Mouse (Mus musculus) liver, adult 2 months (tissue): ENCODE data around the gene Gm21969.

Experiments used
- CTCF ChIP-seq: fragments of 200-500 bp; IDR thresholded peaks from 2 replicates; pipeline ENCODE4 v1.5.1; 2011; ENCODE audit warnings: low read depth, low read length, control low read depth
- POLR2A ChIP-seq: fragments of 200-500 bp; IDR thresholded peaks from 2 replicates; pipeline ENCODE4 v1.6.1; 2011; ENCODE audit warnings: low read length, control low read depth; ENCODE audit not compliant: insufficient read depth; ENCODE audit errors: extremely low read depth

GRCm38 (mm10) chr4:139710467-139711334 is 107.7 kb downstream of the Gm21969 start:
- no peak for TF ChIP-seq CTCF
- TF ChIP-seq POLR2A, result no peak
